Mouse (Mus musculus) heart, postnatal 0 days (tissue): ENCODE data around the gene Galr2.

ENCODE experiments used
- CTCF ChIP-seq: IDR thresholded peaks from 2 replicates; pipeline ENCODE4 v1.5.1; 2016; ENCODE audit warnings: antibody characterized with exemption, control low read depth, low read depth
- EP300 ChIP-seq: IDR thresholded peaks from 2 replicates; pipeline ENCODE4 v1.6.1; 2016; ENCODE audit warnings: antibody characterized with exemption, low read depth

DNA sequence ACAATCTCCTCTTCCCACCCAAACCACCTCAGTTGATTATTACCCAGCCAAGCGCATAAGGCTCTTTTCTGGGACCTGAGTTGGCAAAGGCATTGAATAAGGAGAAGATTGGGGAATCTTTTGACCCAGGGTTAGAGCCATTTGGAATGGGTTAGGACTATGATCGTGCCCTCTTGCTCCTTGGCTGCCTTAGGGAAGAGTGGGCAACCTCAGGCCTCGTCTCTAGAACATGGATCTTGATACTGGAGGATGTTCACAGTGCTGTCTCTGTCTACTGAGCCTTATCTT is 52.2 kb downstream of the Galr2 start:
- no peak for TF ChIP-seq CTCF
- no peak for TF ChIP-seq EP300
